Mouse (Mus musculus) large intestine, adult 2 months (tissue): ENCODE results near the gene Rbfox1. TPM values are rescaled to one million over a fixed set of nuclear protein-coding genes. Genes with fewer than 3 reads are reported as not detected.

Experiments used
- DNase-seq: peaks from one replicate; pipeline ENCODE4 v3.0.0-alpha.2; 2012; ENCODE audit warnings: low read depth, low spot score
- WGBS: fragments of 180-500 bp; shearing (Covaris S2); methylation state at CpG from one replicate; pipeline ENCODE4 v1.1.7; 2018; 5-methylcytosine and 5-hydroxymethylcytosine counted together
- polyA plus RNA-seq: library from polyadenylated mRNA; depleted of rRNA; stranded (reverse); fragments of >200 nt; gene quantifications from 2 replicates; pipeline ENCODE4 v1.2.3, GENCODE M21; 2012

Rbfox1 gene
- polyA plus RNA-seq, 1 experiment = 0.22 TPM

DNA sequence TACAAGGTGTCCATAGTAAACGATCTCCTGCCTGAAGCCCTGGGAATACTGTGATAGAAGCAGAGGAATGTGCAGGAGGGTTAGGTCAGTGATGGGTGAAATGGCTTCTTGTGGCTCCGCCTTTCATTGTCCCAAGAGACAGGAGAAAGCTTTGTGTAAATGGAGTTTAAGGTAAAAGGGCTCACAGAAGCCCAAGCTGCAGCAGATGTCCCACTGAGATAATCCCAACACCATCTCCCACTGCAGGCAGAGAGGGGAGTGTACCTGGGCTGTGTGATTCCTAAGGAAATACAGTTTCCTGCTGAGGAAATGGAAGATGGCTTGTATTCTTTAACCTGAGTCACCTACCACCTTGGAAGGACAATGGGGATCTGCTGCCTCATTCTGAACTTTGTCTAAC is 529.7 kb downstream of the Rbfox1 start:
- WGBS = 23% methylated on average over 2 of the region's 2 CpGs
- no peak for DNase-seq

DNA sequence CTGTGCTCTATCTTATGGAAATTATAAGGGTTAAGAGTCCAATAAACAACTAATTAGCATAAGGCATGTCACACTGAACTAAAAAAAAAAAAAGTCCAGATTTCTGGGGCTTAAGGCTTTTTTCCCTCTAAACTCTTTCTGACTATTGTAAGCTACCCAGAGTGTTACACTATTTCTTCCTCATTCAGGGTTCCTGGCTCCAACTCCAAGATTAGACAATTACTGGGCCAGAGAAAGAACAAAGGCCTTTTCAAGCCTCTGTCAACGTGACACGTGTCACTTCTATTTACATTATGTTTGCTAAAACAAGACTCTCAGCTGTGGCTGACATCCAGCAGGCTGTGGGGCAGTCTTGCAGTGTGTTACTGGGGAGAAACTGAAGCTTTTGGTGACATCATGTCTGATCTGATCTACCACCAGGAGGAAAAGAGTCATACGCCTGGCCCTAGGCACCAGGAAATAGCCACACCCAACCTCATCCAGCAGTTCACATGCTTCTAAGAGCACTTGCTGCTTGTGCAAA is 536.5 kb downstream of the Rbfox1 start:
- 35% methylated on average over 3 of the region's 3 CpGs for WGBS
- DNase-seq = no peak

DNA sequence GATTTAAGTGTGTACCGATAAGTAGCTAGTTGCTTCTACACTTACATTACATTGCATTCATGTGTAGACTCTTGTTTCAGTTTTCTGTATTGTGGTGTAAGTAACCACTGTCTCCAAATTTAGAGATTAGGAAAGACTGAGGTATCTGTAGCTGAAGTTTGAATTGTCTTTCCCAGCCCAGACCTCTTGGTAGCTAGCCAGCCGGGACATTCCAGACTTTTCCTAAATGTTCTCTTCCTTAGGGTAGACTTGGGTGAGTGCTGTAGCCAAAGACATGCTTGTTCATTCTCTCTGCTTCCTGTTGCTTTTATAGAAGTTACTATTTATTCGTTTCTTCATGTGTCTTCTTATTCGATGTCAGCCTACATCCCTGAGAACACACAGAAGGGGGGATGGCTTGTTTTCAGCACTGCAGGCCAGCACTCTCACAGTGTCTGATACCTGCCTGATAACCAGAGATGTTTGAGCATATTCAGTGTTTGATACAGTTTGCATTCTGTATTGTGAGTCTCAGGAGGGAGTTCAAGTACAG is 538.8 kb downstream of the Rbfox1 start:
- DNase-seq = no peak
- 78% methylated on average over 4 of the region's 4 CpGs for WGBS

DNA sequence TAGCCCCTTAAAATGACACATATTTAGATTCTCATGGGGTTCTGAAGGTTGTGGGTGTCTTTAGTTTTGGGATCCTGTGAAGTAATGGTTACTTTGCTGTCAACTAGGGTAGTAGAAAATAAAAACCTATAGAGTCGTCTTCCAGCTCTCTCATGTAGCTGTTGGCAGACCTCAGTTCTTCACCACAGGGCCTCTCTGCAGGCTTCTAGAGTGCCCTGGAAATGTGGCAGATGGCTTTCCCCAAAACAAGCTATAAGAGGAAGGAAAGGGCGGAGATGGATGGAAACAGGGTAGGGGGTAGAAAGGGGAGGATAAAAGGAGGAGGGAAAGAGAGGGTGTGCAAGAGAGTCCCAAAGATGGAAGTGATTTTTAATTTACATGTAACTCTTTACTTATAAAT is 539.6 kb downstream of the Rbfox1 start:
- WGBS = 65% methylated on average over 2 of the region's 2 CpGs
- DNase-seq = no peak

DNA sequence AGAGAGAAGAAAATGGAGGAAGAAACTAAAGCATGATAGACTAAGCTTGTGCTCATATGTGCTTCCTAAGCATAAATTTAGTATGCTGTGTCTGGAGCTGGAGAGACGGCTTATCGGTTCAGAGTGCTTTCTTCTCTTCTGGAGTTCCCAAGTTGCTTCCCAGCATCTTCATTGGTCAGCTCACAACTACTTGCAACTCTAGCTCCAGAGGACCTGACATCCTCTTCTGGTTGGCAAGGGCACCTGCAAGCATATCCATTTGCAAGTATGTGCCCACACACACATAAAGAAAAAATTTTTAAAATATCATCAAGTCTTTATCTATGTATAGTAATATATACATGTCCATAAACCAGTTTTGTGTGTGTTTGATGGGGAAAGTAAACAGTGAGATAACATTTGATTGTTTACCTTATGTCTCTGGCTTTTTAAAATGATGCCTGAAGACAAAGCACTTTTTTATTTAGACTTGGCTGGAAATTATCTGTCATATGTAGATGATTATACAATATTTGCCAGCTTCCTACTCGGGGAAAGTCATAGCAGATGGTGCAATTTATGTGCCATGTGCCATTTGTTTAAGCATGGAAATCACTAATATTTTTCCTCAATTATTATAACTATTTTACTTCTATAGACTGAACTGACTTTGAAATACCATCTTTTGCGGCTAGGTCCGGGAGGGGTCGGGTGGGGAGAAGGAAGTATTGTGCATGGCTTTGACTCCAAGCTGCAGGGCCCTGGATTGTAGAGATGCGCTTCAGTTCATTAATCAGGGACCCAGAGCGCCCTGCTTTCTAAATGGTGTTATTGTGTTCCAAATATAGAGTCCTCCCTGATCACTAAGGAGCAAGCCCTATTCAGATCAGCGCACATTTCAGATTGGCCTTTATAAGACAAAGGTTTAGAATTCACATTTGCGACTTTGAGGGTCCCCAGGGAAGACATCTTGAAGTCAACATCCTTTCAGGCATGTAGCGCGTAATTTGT is 542.4 kb downstream of the Rbfox1 start:
- no peak for DNase-seq
- 79% methylated on average over 12 of the region's 12 CpGs for WGBS

DNA sequence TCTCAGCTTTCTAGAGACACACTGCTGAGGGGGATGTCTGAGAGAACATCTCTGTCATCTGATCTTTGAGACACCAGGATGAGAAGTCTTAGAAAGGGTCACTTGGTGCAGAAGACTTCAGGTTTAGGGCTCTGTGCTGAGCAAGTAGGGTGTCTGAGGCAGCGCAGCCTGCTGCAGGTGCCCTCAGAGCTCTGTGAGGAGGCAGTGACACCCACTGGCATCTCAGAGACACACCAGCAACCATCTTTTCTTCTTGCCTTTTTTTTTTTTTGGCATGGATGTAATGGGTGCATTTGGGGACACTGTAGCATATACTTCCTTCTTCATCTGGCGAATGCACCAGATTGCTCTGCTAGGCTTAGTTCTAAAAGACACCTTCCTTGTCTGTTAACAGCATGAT is 545.8 kb downstream of the Rbfox1 start:
- WGBS = 82% methylated on average over 2 of the region's 2 CpGs
- DNase-seq = no peak

DNA sequence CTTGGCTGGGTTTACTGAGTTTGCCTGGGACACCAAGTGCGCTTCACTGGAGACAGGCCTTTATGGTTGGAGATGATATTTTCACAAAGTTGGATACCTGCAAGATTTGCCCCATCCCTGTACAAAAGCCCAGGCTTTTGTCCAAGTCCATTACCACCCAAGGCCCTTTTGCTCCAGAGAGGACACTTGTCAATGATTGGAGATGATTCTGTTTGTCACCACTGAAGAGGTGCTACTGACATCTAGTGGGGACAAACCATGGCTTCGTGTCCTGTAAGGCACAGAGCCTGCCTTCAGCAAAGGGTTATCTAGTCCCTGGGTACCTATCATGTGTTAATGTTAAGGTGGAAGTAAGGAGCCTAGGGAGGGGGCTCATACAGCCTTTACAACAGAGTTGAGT is 551.3 kb downstream of the Rbfox1 start:
- 64% methylated on average over 2 of the region's 2 CpGs for WGBS
- no peak for DNase-seq

DNA sequence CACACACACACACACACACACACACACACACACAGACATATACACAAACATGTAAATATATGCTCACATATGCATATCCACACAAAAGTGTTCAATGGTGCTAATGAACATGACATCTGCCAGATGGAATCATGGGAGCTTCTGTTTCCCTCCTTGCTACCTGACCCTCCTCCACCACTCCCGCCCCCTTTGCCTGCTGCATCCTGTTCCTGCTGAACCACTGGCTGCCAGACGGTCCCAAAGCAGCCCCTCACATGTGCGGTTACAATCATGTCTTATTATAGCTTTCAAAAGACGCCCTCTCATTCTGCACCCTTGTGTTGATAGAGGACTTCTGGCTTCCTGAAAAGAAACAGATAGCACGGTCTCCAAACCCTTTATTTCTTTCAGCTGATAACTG is 563.1 kb downstream of the Rbfox1 start:
- WGBS = 34% methylated on average over 5 of the region's 5 CpGs
- DNase-seq = no peak

DNA sequence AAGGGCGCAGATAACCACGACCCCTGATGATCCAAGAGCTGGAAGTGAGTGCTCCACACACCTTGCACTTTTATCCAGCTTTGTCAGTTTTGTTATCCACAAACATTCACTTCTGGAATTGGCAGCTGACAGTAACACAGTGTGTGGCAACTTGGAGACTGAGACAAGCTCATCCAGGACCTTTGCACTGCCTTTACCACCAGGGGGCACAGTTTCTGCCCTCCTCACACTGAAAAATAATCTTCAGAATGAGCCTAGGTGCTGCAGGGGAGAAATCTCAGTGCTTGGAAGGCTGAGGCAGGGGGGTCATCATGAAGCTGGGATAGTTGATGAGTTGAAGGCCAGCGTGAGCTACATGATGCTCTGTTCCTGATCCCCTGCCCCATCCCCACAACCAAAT is 570.2 kb downstream of the Rbfox1 start:
- 58% methylated on average over 3 of the region's 3 CpGs for WGBS
- DNase-seq = no peak

DNA sequence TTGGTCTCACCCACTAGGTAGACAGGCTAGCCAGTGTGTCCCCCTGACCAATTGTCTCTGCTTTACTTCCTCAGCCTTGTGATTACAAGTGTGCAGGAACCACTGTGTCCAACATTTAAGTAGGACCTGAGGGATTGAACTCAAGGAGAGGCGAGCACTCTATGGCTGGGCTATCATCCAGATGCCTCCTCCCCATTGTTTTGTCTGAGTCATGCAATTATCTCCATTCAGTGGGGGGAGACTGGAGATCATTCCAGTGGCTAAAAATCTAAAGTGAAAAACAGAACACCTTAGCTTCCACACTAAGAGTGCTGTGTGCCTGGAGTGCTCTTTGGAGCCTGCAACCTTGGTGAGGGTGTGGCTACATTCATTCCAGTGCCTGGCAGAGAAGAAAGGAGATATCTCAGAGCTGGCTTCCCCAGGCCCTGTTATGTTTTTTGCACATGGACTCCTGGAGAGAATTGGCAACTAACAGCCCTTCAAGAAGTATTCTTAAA is 594.0 kb downstream of the Rbfox1 start:
- 43% methylated on average over 1 of the region's 1 CpGs for WGBS

DNA sequence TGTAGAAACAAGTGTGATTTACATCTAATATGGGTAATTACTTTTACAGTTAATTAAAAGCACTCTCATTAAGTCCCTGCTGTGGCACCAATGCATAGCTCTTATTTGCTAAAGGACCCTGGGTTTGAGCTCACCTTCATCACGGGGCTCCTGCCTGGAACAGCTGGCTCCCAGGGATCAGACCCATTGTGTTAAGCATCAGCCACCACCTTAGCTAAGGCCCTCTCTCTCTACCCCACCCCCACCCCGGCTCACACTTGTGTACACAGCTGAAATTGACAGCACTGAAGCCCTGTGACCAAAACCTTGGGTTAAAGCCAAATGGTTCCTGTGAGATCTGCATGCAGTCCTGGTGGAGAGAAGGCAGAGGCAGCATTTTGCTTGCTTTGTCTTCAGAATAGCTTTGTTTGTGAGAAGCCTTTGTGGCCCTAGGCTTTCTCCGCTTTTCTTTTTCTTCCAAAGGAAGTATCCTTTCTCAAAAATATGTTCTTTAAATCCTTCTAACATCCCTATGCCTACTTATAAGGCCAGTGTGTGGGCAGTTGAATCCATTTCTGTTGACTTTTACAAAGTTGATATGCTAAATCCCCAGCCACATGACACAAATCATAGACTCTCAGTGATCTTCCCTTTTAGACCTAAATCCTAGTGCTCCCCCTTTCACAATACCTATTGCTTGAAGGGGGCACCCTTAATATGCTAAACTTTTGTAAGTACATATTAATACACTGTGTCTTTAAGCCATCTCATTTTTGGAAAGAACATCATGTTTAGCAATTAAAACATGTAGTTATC is 594.7 kb downstream of the Rbfox1 start:
- DNase-seq = no peak
- WGBS = 15% methylated on average over 3 of the region's 3 CpGs

More for the DNA sequence above, 594.0 kb downstream of the Rbfox1 start:
- DNase-seq = no peak

DNA sequence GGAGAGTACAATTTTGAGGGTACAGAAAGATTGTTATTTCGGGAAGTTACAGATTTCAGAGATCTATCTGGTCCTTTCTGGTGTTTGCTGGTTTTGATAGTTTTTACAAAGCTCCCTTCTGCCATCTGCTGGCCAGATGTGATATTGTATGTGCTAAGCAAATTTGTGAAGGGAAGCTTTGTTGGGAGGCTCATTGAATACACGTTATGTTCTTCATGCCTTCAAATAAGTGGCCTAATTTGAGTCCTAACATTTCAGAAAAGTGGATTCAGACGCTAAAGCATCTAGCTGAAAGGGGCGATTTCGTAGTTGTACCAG is 595.2 kb downstream of the Rbfox1 start:
- 9% methylated on average over 5 of the region's 5 CpGs for WGBS
- no peak for DNase-seq

DNA sequence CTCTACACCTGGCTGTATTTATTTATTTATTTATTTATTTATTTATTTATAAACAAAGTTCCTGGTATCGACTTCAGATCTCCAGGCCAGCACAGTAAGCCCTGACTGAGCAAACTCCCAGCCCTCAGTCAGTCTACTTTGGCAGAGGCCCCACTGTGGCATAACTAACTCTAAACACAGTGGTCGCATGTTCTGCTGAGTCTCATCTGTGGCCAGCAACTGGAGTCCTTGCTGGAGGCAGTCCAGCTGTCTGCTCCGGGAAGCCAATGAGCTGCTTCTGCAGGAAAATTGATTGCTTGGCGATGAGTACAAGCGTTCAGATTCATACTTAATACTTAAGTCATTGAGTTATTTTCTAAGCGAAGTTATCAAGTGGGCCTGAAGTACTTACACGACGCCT is 598.5 kb downstream of the Rbfox1 start:
- 71% methylated on average over 8 of the region's 8 CpGs for WGBS
- DNase-seq = no peak

DNA sequence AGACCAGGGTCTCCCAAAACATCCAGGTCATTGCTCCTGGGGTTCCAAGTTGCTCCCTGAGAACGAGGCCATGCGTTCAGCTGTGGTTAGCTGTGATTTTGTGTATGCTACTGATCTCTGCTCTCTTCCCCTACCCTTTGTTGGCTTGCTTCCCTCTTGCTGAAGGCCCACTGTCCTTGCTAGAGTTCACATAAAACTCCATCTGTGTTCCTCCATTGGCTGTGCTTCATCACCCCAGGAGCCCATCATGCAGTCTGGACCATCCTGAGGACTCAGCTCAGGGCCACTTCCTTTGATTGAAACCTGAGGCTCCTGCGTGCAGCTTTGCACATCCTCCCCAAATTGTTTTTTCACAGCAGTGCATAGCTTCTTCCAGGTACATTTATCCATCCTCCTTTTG is 600.5 kb downstream of the Rbfox1 start:
- no peak for DNase-seq
- WGBS = 68% methylated on average over 3 of the region's 3 CpGs

DNA sequence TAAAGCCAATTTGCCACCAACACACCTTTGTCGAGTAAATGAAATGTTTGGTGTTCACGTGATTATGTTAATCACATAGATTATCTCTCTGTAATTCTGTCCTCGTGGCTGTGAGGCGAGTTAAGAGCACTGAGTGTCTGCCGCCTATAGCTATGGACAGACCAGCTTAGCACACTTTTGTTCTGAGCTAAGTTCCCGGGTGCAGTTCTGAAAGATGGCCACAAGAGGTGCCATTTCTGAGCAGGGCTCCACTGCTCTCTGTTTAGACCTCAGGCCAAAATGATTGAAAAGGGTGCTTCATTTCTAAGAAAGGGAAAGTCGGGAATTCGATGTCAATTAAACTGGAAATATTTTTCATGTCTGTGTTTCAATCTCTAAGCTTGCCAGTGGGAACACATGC is 617.1 kb downstream of the Rbfox1 start:
- no peak for DNase-seq
- WGBS = 23% methylated on average over 8 of the region's 8 CpGs

DNA sequence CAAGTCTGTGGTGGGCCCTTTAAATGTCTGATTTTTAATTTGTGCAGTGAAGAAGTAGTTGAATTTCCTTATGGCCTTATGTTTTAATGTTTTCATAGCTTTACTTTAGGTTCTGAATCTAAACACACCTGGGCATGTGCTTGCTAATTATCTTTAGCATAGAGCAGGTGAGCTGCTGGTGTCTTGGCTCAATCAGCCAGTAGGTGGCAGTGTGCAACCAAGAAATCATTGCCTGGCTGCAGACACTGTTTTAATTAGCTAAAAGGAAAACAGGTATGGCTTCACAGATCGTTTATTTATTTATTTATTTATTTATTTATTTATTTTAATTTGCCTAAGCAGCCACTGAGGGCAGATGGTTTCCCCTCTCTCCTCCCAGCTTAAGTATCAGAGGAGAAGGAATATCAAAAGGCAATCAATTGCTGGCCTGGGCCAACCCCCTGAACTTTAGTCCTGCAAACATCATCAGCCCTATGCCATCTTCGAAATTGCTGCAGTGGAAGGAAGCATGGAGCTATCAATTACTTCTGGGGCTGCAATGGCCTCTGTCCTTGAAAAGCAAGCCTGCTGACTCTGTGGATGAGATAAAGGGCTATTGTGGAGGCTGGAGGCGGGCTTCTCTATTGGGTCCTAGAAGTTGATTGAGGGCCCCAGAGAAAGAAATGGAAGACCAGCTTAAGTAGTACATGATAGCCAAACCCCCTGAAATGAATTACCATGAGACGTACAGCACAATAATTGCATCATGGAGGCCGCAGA is 618.6 kb downstream of the Rbfox1 start:
- WGBS = 52% methylated on average over 5 of the region's 5 CpGs
- DNase-seq = no peak

DNA sequence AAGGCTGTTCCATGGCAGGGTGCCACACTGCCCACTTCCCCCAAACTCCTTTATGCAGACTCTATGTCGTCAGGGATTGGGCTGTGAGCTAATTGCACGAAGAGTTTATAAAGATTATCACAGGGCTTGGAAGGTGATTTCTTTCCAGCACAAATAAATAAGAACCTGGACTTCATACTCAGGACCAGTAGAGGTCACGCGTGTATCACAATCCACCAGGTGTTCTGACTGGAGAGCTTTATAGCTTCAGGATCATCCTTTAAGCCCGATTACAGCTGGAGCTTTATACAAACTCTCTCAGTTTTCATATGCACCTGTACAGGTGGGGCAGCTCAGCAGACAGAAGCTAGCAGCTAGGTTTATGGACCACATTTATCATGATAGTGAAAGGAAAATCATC is 623.8 kb downstream of the Rbfox1 start:
- 61% methylated on average over 5 of the region's 5 CpGs for WGBS
- no peak for DNase-seq

DNA sequence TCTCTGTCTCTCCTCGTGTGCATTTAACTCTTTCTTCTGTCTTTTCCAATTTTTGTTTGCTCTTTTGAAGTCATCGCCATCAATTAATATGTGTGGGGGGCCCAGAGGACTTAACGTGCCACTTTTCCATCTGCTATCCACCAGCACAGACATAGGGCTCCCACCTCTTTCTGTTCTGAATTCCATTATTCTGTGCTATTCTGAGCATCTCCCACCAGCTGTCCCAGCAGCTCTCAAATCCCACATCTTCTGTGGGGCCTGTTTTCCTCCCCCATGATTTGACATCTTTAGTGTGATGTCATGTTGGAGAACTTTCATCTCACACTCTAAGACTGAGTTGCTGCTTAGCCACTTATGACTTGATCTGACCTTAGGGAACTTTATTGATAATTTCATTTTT is 634.3 kb downstream of the Rbfox1 start:
- WGBS = 70% methylated on average over 3 of the region's 3 CpGs

DNA sequence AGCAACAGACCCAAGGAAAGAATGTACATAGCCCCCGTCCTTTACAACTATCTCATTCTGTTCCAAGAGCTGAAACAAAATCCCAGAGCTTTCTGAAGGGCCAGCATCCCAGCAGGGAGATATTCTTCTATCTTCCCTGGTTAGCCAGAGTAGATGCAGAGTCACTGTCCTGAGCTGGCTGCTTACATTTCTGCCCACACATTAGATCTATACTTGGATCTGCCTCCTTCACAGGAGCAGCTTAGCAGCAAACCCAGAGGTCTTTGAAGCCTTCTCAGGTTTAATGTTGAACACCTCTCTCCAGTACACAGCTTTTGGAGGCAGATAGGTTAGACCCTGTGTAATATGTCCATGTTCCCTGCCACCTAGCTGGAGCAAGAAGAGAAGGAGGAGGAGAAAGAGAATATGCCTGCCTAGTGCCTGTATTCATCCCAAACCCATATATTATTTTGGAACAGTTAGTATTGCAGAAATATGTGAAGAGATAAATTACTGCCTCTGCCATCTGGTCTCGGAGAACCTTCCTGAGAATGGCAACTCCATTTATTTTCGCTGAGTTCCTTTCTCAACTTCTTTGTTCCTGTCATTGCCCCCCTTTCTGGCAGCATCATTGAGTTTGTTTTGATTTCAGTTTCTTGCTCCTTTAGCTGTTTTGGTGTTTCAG is 640.5 kb downstream of the Rbfox1 start:
- no peak for DNase-seq
- WGBS = 62% methylated on average over 3 of the region's 3 CpGs

More for the DNA sequence above, 634.3 kb downstream of the Rbfox1 start:
- no peak for DNase-seq
